Mouse (Mus musculus) embryo, embryonic 11 days (tissue): ENCODE data around the gene Mogs.

Experiments
- DNase-seq: peaks from one replicate; pipeline ENCODE4 v3.0.0-alpha.2; 2015

The Mogs gene

DNA sequence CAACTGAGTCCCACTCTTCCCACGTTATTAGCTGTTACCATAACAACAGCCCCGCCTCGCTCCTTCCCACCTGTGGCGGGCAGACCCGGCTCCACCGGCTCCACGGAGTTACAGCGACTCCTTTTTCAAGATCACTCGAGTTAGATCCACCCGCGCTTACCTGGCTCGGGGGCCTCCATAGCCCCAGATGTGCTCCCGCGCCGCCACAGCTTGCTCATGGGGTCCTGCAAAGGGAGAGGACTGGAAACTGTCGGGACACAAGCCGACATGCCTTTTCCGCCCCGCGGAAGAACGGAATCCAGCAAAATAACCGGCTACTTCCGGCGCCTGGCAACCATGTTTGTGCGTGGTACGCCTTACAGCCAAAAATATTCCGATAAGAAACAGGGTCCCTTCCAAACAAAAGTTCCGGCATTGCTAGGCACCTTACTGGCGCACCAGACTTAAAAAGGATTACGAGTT is 9.6 kb downstream of the Mogs start:
- peak; percentile 96 for DNase-seq

DNA sequence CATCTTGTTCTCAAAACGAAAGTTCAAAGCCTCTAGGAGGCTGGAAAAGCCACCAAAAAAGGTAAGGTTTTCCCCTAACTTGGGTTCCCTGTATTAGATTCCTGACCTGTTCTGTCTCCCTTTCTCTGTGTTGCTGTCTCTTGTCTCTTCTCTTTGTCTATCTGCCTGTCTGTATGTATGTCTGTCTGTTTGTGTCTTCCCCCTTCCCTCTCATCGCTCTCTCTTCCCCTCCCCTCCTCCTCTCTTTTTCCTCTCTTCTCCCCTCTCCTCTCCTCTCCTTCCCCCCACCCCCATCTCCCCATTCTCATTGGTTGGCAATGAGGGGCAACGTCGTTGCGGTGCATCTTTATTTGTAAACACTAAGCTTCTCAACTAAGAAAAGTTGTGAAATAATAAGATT is 10.0 kb downstream of the Mogs start, which contains the start of gene Ino80b:
Ino80b (minus strand) TSS at position 101 of the 400 bp plus-strand sequence.
- DNase-seq: no peak

DNA sequence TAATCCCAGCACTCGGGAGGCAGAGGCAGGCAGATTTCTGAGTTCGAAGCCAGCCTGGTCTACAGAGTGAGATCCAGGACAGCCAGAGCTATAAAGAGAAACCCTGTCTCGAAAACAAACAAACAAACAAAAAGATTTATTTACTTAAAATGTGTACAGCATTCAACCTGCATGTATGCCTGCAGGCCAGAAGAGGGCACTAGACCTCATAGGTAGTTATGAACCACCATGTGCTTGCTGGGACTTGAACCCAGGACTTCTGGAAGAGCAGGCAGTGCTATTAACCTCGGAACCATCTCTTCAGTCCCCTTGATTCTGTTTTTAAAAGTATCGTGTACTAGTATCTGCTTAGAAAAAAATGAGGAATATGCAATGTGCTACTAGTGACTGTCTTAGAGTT is 12.1 kb downstream of the Mogs start:
- no peak for DNase-seq

DNA sequence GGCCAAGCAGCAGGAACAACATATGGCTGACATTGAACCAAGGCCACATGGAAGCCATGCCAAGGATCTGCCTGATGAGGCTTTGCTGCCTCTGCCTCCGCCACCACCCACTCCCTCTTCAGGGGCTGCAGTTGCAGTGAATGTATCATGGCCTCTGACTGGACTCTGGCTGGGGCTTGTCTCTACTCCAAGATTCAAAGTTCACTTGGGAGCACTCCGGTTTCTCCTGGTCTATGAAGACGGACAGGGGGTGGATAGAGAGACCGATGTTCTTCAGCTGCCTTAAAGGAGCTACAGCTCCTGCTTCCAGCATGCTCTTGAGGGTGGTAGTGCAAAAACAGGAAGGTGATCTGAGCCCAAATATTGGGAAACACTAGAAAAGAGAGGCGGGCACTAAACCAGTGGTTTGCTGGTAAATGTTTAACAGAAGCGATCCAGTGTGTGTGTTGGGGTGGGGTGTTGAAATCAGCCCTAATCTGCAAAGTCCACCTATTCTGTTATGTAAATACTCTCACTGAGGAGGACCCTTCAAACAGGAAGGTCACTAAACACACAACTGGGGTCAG is 16.3 kb downstream of the Mogs start:
- no peak for DNase-seq

DNA sequence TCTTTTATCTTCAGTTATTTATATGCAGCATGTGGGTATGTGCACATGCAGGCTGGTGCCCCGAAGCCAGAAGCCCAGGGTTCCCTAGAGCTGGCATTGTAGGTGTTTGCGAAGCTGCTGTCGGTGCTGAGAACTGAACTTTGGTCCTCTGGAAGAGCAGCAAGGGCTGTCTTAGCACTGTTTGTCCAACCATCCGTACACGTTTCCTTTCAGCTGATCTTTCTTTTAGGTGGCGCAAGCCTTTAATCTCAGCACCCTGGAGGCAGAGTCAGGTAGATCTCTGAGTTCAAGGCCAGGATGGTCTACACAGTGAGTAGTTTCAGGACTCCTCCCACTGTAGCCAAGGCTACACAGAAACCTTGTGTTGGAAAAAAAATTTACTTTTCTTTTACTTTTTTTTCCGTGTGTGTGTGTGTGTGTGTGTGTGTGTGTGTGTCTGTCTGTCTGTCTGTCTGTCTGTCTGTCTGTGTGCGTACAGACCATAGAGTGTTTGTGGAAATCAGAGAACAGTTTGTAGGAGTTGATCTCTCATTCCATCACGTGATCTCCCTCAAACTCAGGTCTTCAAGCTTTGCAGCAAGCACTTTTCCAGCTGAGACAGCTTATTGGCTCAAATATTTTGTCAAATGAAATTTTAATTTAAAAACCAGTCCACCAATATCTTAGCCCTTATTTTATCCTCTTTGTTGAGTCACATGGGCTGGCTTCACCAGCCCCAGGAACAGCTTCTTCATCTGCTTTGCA is 17.1 kb downstream of the Mogs start:
- no peak for DNase-seq

DNA sequence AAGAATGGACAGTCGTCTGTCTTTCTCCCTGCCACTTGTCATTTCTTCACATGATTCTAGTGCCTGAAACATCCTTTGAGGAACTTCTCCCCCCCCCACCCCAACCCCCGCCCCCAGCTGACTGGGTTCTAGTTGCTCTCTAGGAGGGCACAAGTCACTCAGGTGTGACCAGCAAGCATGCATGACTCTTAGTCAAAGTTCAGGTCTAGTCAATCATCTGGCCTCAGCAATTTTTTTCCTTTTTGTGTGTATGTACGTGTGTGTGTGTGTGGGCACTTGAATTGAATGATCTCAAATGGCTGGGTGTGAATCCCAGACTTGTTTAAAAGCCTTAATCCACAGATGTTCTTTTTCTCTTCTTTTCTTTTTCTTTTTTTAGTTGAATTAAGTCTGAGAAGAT is 18.9 kb downstream of the Mogs start:
- no peak for DNase-seq

DNA sequence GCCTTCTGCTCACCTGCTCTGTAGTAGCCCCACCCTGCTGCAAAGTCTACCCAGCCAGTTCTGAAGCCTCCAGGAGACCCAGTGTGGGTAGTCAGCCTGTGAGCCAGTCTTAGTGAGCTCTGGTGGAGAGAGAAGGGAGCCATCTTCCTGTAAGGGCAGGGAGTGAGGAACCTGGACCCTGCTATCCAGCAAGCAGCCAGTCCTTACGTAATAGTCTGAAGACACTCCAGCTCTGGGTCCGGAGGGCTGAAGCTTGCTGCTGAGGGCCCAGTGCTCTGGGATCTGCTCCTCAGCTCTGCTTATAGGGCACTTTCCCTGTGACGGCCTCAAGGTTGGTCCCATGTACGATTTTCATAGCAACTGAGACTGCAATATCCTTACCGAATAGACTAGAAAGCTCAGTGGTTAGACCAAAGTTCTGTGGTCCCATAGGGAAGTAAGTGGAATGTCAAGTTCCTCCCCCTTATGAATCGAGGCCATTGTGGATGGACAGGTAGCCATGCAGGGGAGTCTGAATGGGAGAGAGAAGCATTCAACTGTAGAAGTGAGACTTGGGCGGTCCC is 19.7 kb downstream of the Mogs start, which contains the start of gene Rtkn:
Rtkn (plus strand) TSS at position 513 of the 563 bp plus-strand sequence.
- no peak for DNase-seq

DNA sequence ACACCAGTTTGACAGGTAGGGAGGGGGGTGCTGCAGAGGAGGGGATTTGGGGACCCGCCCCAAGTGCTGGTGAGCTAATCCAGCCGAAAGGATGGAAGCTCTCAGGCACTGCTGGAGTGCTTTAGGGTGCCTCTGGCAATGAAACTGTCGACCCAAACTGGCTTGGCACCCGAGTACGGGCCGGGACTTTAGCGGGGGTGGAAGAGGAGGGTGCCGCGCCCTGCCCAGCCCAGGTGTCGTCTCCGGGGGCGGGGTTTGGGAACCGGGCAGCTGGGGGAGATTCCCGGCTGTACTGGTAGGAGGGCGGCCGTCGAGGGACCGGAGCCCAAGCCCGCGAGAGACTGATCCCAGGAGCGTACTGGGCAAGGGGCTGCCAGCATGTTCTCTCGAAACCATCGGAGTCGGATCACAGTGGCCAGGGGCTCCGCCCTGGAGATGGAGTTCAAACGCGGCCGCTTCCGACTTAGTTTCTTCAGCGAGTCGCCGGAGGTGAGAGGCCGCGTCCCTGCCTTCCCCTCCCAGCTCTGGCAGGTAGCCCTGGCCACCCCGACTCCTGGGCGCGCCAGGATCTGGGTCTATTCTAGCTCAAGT is 20.4 kb downstream of the Mogs start:
- peak; percentile 49 for DNase-seq

DNA sequence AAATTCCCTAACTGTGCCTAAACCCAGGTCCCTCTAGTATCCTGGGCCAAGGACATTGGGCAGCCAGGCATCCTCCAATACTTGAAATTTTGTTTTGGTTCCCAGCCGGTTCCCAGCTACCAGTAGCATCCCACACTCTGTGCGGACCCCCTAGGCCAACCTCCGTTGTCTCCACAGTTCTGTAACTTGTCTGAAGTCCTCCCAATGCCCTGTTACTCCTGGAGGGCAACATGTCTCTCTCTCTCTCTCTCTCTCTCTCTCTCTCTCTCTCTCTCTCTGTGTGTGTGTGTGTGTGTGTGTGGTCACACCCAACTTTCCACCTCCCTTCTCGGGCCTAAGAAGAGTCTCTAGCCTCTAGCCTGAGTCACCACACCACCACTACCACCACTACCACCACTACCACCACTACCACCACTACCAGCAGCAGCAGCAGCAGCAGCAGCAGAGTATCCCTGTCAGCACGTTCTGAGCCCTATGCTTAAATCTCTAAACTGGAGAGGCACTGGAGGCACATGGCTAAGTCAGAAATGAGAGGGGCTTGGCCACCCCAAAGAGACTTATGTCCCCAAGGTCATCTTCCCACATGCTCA is 21.1 kb downstream of the Mogs start:
- peak; percentile 19 for DNase-seq

DNA sequence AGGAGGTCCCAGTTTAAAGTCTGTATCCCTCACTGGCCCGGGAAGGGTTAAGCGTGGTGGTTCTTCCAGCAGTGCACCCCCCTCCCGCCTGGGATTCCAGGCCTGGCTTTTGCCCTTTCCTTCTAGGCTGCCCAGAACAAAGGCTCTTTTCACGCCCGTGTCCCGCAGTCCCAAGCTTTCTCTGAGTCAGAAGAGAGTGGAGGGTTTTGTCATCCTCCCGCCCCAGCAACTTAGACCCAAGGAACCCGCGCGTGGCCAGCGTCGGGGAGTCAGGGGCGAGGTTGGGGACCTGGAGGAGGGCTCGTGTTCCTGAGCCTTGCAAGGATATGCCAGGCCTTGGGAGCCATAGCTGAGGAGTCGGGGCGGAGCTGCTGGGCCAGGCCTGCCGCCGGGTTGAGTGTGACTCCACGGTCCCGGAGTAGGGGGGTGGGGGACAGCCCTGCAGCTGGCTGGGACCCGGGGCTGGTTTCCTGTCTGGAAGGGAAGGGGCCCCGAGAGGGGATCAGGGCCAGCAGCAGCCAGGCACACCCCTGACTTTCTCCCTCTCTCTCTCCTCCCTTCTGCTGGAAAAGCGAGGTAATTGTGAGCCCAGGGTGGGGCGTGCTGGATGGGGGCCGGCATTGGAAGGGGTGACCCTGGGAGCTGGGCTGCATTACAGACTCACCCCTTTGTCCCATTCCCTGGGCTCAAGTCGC is 21.7 kb downstream of the Mogs start:
- DNase-seq: peak; percentile 91

DNA sequence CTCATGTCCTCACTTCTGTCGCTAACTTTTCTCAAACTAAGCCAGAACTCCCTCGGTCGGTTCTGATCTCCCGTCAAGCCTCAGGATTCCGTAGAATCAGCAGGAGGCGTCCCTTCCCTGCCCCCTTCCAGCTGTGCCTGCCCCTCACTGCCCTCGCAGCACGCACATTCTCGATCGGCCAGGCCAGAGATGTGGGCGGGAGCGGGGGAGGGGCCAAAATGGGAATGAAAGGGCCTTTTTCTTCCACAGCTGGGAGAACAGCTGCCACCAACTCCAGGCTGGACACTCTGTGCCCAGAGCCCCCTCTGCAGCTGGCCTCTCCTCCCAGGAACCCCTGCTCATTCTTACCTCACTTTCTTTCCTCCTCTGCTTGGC is 22.3 kb downstream of the Mogs start:
- DNase-seq: peak; percentile 94

DNA sequence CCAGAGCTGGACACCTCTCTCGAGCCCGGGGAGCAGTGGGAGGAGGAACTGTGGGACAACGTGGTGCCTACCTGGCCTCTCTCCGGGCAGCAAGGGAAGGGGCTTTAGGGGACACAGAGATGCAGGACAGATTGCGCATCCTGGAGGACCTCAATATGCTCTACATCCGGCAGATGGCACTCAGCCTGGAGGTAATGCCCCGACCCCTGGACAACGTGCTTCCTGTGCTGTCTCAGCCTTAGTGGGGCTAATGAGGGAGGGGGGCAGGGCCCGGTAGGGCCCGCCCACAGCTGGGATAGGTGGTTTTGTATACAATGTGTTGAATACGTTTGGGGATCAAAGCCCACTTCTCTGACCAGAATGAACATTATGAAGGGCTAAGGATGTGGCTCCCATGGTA is 22.8 kb downstream of the Mogs start:
- DNase-seq: peak; percentile 83

DNA sequence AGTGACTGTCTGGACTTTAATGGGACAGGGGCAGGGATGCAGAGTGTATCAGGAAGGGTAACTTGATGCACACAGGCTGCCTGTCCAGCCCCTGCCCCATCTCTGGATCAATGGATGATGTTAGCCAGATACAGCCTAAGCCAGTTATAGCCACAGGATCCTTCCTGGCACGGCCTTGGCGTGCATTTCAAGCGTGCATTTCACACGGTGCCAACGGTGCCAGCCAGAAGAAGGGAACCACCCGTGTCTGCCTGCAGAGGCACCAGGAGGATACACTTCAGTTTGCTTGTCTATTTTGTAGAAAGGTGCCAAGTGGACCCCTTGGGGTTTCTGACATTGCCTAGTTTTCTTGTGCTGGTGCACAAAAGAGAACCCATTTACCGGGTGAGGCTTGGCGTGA is 24.7 kb downstream of the Mogs start:
- no peak for DNase-seq

DNA sequence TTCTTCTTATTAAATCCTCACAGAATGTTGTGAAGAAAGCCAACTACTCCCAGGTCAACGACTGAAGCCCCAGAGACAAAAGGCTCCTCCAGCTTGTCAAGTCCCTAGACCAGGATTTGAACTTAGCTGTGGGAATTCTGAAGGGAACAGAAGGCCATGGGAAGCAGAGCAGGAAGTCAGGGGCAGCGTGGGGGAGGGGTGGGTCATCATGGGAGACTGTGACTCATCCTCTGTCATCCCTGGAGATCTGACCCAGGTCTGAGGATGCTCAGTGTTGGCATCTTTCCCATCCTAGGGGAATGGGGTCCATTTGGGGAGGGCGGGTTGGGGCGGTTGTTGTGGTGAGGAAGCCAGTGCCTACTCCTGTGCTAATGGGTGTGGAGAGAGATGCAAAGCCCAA is 26.3 kb downstream of the Mogs start:
- no peak for DNase-seq

DNA sequence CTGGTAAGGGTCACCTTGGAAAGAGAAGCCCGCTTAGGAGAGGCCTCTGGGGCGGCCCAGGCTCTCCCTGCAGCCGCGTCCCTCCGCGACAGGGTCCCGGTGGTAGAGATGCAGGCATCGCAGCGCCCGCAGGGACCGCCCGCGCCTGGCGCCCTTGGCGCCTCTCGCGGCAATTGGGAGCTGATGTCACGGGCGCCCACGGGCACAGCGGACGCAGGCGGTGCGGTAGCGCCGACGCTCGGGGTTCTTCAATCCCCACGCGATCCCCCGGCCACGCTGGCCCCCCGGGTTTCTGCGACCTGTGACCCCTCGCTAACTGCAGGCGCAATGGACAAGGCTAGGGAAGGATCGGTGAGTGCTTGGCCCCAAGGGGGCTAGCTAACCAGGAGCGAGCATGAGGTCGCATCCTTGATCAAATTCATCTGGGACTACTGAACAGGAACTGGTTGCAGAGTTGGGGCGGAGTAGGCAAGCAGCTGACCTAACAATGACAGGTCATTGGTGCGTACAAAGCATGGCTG is 27.0 kb downstream of the Mogs start:
- peak; percentile 56 for DNase-seq

DNA sequence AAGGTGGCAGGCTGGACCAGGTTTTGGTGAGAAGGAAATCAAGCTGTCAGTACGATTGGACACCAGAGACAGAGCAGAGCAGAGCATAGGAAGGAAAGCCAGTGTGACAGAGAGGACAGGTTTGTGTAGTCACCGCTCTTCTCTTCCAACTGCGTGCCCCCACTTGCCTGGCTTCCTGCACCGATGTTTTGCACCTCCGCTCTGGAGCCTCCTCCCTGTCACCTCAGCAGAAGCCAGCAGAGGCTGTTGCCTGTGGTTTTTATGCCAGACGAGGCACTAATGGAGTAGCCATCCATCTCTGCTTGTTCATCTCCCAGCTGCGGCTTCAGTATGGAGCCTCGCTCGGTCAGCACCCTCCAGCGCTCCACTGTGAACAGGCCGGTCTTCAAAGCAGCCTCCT is 27.6 kb downstream of the Mogs start:
- DNase-seq: no peak

DNA sequence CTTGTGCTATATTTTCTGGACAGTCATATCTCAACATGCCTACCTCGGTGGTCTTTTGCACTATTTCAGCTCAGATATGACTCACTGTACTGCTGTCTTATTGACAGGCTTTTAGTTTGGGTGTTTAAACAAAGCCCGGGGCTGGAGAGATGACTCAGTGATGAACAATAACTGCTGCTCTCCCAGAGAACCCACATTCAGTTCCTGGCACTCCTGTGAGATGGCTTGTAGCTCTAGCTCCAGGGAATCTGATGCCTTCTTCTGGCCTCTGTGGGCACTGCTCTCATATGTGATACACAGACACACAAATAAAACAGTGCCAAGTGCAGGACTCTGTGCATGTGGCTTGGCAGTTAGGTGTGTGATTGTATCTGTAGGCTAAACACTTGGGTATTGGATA is 29.9 kb downstream of the Mogs start:
- DNase-seq: no peak

DNA sequence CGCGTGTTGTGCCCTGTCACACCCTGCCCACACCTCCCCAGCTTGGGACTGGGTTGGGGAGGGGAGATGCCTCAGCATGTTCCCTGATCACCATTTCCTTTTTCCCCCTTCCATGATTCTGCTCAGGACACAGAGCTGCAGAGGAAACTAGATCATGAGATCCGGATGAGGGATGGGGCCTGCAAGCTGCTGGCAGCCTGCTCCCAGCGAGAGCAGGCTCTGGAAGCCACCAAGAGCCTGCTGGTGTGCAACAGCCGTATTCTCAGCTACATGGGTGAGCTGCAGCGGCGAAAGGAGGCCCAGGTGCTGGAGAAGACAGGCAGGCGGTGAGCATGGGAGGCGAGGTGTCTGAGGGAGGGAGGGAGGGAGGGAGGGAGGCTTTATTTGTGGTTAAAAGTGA is 30.5 kb downstream of the Mogs start:
- DNase-seq: no peak

DNA sequence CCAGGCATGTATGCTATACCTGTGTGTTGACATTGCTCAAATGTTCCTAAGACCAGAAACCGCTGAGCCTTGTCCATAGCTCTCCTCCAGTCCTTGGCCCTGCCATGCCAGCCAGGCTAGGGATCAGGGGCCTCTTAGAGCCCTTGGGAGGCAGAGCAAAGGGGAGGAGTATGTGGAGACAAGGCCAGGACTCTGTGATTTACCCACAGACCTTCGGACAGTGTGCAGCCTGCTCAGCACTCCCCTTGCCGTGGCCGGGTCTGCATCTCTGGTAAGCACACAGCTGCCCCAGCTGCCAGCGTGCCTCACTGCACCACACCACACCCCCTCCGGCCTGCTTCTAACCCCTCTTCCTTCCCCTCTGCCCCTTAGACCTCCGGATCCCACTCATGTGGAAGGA is 32.0 kb downstream of the Mogs start:
- DNase-seq: no peak

DNA sequence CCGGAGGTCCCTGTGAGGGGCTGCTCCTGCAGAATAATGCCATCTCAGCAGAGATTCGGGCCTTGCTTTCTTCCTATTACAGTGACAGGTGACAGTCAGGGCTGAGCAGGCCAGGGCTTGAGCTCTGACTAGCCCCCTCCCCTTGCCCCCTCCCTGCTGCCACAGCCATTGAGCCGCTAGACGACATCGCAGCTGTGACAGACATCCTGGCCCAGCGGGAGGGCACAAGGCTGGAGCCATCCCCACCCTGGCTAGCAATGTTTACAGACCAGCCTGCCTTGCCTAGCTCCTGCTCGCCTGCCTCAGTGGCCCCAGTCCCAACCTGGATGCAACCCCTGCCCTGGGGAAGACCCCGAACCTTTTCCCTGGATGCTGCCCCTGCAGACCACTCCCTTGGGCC is 36.4 kb downstream of the Mogs start:
- DNase-seq: no peak

DNA sequence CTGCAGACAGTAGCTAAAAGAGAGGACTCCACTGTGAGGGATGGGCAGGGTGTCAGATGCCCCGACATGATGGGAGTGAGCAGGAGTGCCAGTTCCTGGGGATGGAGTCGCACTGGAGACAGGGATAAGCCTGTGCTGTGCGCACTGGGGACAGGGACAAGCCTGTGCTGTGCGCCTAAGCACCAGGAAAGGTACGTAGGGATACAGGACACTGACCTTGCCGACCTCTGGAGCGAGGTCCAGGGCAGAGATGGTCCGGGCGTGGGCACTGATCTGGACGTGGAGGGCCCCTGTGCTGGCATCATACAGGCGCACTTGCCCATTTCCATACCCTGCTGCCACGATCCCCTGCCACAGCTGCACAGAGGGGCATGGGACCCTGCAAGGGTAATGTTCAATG is 37.7 kb downstream of the Mogs start:
- no peak for DNase-seq

DNA sequence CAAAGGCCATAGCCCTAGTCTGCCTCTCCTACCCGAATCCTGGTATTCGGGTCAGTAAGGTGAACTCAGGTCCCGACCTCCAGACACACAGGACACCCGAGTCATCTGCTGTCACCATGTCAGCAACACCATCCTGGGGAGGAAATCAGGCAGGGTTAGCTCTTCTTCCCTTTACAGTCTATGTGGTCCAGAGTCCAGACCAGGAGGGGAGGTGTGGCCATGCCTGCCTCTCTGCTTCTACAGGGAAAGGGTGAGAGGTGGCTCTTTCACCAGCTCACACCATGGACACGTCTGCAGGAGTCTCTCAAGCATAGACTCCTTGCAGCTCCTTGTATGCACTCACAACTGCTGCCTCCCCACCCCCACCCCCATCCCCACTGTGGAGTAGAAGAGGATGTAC is 38.2 kb downstream of the Mogs start:
- DNase-seq: no peak
